Mouse (Mus musculus): Measurements from ENCODE around the gene Rpe.
"Not testable (repeated sequence)": the region's sequence is repeated elsewhere in the genome, so short reads cannot be mapped to it uniquely, and the experiment has no call there.

Gene Rpe

DNA sequence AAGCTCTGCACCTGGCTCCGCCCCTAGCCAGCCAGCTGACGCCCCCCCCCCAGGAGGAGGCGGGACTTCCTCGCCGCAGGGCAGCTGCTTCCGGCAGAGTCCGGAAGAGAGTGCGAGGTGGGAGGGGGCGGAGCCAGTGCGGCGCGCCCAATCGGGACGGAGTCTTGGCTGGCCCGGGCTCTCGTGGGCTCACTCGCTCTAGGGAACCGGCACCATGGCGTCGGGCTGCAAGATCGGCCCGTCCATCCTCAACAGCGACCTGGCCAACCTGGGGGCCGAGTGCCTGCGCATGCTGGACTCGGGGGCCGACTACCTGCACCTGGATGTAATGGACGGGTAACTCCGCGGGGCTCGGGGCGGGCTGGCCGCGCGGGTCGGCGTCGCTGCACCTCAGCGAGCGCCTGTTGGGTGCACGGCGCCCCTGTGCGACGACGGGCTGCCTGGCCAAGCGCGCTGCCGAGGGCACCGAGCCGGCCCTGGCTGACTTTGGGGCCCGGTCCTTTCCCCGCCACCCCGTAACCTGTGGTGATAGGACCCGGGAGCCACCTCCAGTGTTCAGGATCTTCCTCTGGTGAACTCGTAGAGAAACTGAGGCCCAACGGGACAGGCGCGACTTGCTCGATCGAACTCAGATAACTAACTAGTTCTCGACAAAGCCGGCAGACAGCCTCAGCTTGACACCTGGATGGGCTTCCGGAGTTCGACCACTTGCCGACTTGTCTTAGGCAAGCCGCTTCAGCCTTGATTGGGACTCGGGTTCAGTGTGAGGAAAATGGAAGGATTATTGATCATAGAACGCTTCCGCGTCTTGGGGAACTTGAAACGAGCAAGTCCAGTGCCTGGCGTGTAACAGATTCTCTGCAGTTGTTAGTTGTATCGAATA lies at the start of gene Rpe:
Rpe (plus strand) TSS at position 139 of the 883 bp plus-strand sequence.
- peak; percentile 92 to 95 for DNase-seq (ENCODE audit: low spot score in 2 of 2)

GRCm38 (mm10) chr1:66655119-66655746 lies 45.4 kb upstream of the Rpe start:
- no peak for DNase-seq (ENCODE audit: low spot score in 2 of 2)

DNA sequence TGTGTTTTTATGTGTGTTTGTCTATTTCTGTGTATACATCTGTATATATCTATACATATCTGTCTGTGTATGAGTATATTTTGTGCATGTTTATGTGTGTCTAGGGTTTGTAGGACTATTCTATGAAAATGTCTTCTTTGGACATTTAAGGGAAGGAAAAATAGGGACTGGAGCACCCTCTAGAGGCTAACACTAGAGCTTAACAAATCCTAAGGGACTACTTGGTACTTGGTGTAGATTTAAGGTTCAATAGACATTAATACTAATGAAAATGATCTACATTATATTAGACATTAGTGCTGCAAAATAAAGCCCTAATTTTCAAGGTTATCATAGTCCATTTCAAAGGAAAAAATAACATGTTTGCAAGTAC lies 44.9 kb upstream of the Rpe start:
- DNase-seq (ENCODE audit: low spot score in 2 of 2) = no peak

- no peak for DNase-seq (ENCODE audit: low spot score in 2 of 2)
Observed at GRCm38 (mm10) chr1:66671475-66671874, 29.2 kb upstream of the Rpe start.

DNA sequence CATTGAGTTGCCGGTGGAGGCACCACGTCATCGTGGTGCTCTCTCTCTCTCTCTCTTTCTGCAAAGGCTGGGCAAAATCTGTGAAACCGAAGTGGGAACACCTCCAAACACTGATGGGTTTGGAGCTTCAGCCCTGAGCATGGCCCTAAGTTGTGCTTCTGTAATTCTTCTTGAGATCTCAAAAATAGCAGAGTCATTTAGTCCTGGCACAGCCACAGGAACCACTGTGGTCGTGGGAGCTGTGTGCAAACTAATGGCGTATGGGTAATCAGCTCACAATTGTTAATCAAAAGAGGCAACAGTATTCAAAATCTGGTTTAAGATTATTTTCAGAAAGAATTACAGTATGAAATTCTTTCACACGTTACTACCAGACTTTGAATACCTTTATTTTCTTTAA lies 27.8 kb upstream of the Rpe start:
- DNase-seq (ENCODE audit: low spot score in 2 of 2) = no peak

GRCm38 (mm10) chr1:66677928-66678327 lies 22.7 kb upstream of the Rpe start:
- no peak for DNase-seq (ENCODE audit: low spot score in 2 of 2)

DNA sequence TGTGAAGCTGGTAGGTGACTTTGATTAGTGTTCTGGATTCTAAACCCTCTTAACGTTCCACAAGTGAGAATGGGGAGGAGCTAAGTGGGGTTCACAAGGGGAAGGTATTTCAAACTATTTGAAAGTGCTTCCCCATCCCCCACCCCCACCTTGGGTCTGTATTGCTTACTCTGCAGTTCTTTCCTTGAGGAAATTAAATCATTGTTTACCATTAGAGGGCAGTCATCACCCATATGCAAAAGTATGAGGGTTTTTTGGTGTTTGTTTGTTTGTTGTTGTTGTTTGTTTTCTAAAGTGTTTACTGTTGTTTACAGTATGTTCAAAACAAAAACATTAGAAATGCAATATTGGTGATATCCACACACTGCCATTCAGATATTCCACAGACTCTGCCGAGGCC lies 22.0 kb upstream of the Rpe start:
- DNase-seq (ENCODE audit: low spot score in 2 of 2) = no peak

DNA sequence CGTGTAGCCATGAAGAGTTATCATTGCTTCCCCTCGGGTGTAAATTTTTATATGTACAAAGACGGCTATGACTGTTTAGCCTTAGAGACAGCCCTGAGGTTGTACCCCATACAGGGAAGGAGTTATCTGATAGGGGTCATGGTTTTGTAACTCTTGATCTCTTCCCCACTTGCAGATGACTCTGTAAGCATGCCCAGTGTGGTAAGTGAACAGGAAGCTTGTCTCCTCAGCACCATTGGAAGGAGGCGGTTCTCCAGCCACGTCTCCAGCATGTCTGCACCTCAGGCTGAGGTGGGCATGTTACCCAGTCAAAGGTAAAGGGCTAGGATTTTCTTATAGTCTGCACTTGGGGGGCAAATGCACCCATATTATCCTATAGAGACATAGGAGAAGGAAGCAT lies 17.7 kb upstream of the Rpe start:
- no peak for DNase-seq (ENCODE audit: low spot score in 2 of 2)

DNA sequence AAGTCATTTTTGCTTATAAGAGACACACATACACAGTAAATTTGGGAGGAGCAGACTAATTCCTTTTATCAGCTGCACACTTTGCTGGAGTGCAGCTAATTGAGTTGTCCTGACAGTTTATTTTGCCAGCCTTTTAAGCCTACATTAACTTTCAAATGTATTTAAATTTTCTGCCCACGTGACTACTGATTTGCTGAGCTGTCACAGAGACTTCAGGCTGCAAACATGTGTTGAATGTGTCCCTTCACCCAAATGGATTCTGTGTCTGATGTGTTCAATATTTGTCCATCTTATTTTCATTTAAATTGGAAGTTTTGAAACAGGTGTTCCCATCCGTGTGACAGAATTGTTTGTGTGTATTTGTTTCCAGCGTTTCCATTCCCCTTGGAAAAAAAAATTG lies 8.9 kb upstream of the Rpe start:
- no peak for DNase-seq (ENCODE audit: low spot score in 2 of 2)

DNA sequence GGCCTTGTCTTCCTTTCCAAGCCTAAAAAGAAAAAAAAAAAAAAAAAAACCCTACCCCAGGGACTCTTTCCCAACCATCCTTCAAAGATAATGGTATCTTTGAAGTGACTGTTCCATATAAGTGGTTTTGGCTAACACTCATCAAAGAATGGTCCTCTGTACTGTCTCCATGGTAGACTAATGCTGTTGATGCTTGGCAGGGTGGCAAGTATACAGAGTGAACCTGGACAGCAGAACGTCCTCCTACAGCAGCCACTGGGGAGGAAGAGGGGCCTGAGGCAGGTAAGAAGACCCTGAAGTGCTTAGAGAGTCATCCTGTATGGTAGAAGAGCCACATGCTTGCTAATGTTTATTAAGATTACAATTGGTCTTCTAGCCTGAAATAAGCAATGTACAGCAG lies 8.3 kb upstream of the Rpe start:
- no peak for DNase-seq (ENCODE audit: low spot score in 2 of 2)

DNA sequence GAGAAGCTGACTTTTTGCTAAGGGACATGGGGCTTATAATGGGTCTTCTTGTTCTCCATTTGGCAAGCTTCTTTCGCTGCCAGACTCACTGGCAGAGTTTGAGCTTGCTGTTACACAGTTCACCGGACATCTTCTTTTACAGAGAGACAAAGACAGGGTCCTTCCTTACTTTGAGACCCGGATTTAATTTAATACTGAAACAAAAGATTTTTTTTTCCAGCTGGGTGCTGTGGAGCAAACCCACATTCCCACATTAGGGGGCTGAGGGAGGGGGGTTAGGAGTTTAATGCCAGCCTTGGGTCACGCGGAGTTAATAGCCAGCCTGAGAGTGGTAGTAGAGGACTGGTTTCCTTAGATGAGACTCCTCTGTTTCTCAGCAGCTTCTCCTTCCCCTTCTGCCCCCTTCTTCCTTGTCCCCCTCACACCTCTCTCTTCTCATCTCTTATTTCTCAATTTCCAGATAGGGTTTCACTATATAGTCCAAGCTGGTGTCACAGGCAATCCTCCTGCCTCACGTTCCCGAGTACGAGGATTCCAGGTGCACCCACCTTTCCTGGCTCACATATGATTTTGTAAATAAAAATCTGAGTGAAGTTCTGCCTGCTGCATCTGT lies 7.7 kb upstream of the Rpe start:
- no peak for DNase-seq (ENCODE audit: low spot score in 2 of 2)

GRCm38 (mm10) chr1:66694266-66694665 lies 6.4 kb upstream of the Rpe start:
- no peak for DNase-seq (ENCODE audit: low spot score in 2 of 2)

DNA sequence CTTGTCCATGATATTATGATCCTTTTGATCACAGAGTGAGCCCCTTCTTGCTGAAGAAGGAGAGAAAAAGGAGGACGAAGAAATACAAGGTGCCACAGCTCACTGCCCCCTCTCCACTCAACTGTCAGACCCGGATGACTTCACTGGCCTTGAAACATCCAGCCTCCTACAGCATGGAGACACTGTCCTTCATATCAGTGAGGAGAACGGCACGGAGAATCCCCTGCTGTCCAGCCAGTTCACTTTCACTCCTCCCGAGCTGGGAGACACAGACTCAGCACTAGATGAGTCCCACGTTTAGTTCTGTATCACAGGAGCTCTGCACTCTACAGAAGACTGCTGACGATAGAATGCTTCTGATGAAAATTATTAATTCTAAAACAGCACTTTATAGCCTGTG lies 5.3 kb upstream of the Rpe start:
- no peak for DNase-seq (ENCODE audit: low spot score in 2 of 2)

DNA sequence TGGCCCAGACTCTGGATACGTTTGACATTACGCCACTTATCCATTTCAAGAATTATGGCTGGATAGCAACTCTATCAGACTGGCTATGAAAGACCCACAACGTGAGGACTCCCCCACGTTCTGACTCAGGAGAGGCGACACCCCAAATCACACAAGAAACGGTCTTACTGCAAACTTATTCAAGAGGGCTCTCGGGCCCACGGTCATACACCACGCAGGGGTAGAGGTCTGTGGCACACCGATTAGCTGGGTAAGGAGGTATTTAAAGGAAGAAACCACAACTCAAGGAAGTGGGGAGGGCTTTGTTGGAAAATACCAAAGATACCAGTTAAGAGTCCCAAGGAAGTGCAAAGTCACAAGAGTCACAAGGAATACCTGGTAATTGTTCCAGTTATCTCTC lies 1.0 kb upstream of the Rpe start:
- DNase-seq (ENCODE audit: low spot score in 2 of 2) = not testable (repeated sequence)

- no peak for DNase-seq (ENCODE audit: low spot score in 2 of 2)
Observed at GRCm38 (mm10) chr1:66700149-66700692, 410 bp upstream of the Rpe start.

DNA sequence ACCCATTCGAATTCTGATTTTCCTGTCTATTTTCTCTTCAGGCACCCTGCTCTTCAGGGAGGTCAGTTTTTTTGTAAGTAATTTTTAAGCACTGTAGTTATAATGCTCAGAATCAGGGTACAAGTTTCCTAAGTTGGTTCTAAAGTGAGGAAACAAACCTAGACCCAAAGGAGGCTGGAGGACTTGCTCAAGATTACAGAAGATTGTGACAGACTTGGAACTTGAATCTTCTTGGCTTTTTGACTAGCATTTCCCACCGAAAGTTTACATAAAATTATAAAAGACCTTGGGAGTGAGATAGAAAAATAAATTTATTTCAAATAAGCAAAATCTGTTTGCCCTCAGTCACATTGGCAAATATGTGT lies 927 bp downstream of the Rpe start:
- no peak for DNase-seq (ENCODE audit: low spot score in 2 of 2)

DNA sequence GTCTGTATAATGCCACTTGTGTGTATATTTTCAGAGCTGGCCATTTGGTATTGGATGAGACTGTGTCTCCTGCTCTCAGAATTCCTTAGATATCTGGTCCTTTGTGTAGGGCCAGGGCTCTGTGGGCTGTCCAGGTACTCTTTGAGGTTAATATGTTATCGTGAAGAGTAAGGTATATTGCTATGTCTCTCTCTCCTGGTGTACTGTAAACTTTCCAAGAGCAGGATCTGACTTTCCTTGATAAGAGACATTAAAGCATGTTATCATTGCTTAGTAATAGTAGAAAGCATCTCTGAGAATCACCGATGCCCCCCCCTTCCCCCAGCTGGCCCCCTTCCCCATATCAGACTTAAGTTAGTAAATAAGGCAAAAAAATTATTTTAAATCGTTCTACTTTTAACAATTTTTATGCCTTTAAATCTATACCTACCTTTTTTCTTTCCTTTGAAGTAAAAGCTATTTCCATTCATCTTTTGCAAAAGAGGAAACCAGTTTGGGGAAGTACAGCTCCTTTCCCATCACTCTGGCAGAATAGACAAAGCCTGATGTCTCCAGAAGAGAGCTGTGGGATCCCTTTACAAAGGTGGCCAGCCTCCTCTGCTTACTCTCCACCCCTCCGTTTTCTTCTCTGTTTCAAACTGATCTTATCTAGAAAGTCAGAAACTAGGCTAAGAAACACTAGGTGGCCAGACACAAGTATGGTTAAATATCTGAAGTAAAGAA lies 2.2 kb downstream of the Rpe start:
- DNase-seq (ENCODE audit: low spot score in 2 of 2) = no peak

DNA sequence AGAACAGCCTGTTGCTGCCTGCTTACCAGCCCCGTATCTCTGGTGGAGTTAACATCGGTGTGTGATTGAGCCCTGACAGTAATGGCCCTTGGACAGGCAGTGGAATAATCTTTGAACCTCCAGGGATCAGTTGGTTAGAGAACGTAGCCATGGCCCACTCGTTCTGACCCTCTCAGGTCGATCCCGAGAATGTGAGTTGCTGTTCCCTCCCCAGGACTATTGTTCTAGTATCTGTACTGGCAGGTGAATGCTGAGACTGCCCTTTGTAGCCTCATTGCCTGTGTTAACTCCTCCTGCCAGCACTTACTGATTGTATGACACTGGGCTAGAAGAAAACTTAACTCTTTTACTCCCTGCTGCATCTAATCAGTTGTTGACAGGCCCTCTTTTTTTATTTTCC lies 3.9 kb downstream of the Rpe start:
- DNase-seq (ENCODE audit: low spot score in 2 of 2) = no peak

GRCm38 (mm10) chr1:66712859-66713258 lies 12.2 kb downstream of the Rpe start:
- no peak for DNase-seq (ENCODE audit: low spot score in 2 of 2)

DNA sequence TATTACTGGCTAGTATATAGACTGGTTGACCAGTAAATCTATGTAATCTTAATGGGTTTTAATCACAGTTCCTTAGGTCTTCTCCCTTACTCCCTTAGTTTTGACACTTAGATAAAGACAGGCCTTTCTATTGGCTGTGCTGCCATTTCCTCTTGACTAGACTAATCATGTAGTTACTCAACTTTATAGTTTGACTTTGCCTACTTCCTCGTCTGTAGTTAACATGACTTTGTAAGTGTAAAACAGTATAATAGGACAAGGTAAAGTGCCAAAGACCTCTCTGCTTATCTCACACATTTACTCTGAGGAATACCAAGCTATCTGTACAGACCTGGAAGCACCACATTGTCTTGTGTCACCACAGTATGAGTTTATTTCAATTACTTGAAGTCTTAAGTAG lies 29.9 kb downstream of the Rpe start:
- DNase-seq (ENCODE audit: low spot score in 2 of 2) = no peak

- DNase-seq (ENCODE audit: low spot score in 2 of 2) = no peak
Observed at GRCm38 (mm10) chr1:66768764-66769163, 68.1 kb downstream of the Rpe start.

All from spleen, postnatal 4 days (tissue).